Mouse (Mus musculus) urinary bladder, postnatal 10 days (tissue): ENCODE measurements around the gene Cdyl.

Experiments
- DNase-seq: peaks from one replicate; pipeline ENCODE4 v3.0.0; 2022; ENCODE audit warnings: low spot score

Cdyl gene

GRCm38 (mm10) chr13:35689560-35689959 lies 29.9 kb downstream of the Cdyl start:
- DNase-seq, result no peak

- DNase-seq, result no peak
These were observed 58.0 kb downstream of the Cdyl start for GRCm38 (mm10) chr13:35717658-35718057.

- DNase-seq, result no peak
These were observed 59.9 kb downstream of the Cdyl start for GRCm38 (mm10) chr13:35719581-35719980.

- DNase-seq, result no peak
These were observed 63.4 kb downstream of the Cdyl start for GRCm38 (mm10) chr13:35723073-35723472.

- no peak for DNase-seq
These were observed 66.4 kb downstream of the Cdyl start for GRCm38 (mm10) chr13:35726025-35726424.

GRCm38 (mm10) chr13:35732131-35732530 lies 72.5 kb downstream of the Cdyl start:
- DNase-seq, result no peak

GRCm38 (mm10) chr13:35732891-35733596 lies 73.4 kb downstream of the Cdyl start:
- no peak for DNase-seq

GRCm38 (mm10) chr13:35737565-35737964 lies 77.9 kb downstream of the Cdyl start:
- no peak for DNase-seq

- no peak for DNase-seq
These were observed 78.6 kb downstream of the Cdyl start for GRCm38 (mm10) chr13:35738210-35738609.

GRCm38 (mm10) chr13:35739473-35739872 lies 79.8 kb downstream of the Cdyl start:
- DNase-seq, result no peak

GRCm38 (mm10) chr13:35740301-35741039 lies 80.8 kb downstream of the Cdyl start:
- DNase-seq, result peak; percentile 59

GRCm38 (mm10) chr13:35741040-35741619 lies 81.5 kb downstream of the Cdyl start:
- DNase-seq, result peak; percentile 80

GRCm38 (mm10) chr13:35741620-35742421 lies 82.2 kb downstream of the Cdyl start:
- DNase-seq, result no peak

GRCm38 (mm10) chr13:35742696-35743095 lies 83.1 kb downstream of the Cdyl start:
- DNase-seq, result no peak

- DNase-seq, result no peak
These were observed 83.6 kb downstream of the Cdyl start for GRCm38 (mm10) chr13:35743196-35743595.

- no peak for DNase-seq
These were observed 89.6 kb downstream of the Cdyl start for GRCm38 (mm10) chr13:35749194-35749593.

- DNase-seq, result no peak
These were observed 90.0 kb downstream of the Cdyl start for GRCm38 (mm10) chr13:35749680-35750079.

- no peak for DNase-seq
These were observed 92.4 kb downstream of the Cdyl start for GRCm38 (mm10) chr13:35752046-35752445.

GRCm38 (mm10) chr13:35755002-35755401 lies 95.4 kb downstream of the Cdyl start:
- DNase-seq, result no peak

GRCm38 (mm10) chr13:35755655-35756283 lies 96.1 kb downstream of the Cdyl start:
- no peak for DNase-seq

- no peak for DNase-seq
These were observed 97.0 kb downstream of the Cdyl start for GRCm38 (mm10) chr13:35756393-35757338.
